In the genomic region with DNA sequence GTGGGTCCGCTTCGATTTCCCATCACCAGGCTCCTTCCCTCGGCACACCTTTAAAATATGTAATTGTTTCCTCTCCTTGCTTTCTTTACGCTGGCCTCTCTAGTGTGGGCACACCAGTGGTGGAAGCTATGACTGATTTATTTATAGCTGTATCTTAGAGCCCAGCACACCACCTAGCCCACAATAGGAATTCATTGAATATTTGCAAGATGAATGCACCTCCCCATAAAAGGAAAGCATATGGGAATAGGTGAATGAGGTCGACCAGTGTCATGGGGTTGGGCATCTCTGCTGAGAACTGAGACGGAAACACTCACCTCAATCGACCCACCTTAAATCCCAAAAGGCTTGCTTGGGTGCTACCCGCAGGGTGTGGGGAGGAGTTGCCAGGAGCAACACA, we compare ENCODE assay signal across 24 mouse cellular contexts.
DNase-seq lines count a peak whose midpoint lies in the region; ATAC-seq and TF ChIP-seq lines count a peak whose summit lies in the region.
"Had no signal": no experiment of that assay in that cellular context is flagged by ENCODE, and none has a peak within 500 bp of the region (broad histone marks: within the 10 kb centered on the region; RNA-seq: fewer than 3 reads in every experiment).

No protein-coding gene starts in this region.

- peak; percentile 10 for DNase-seq in heart, postnatal 0 days (ENCODE audit: low spot score)
- peak; percentile 1 for DNase-seq in R1 (ENCODE audit: low read depth, low spot score)
- no peak for DNase-seq in adrenal gland, adult 18-20 months (ENCODE audit: low spot score in 2 of 2)
- DNase-seq: adrenal gland, adult 8-10 months; adrenal gland, postnatal 14 days; adrenal gland, postnatal 36 days; B cell, adult 2 months; cerebellum, adult 11-12 months; cerebellum, adult 2 months; cerebellum, adult 9-10 months; cerebellum, postnatal 10 days; cerebellum, postnatal 25 days; forebrain, postnatal 0 days had no signal

- no peak for TF ChIP-seq CTCF in heart, postnatal 0 days (IDR thresholded peaks at IDR 0.05; ENCODE audit: low read depth)

- 63% methylated on average over 8 of the region's 8 CpGs for WGBS in heart, embryonic 14.5 days
- 71% methylated on average over 8 of the region's 8 CpGs for WGBS in heart, embryonic 12.5 days
- 53% methylated on average over 8 of the region's 8 CpGs for WGBS in heart, postnatal 0 days
- WGBS in heart, embryonic 11.5 days (ENCODE audit: insufficient replicate concordance), result 80% methylated on average over 8 of the region's 8 CpGs

- no peaks in the 10 kb centered on the region for H3K27me3 ChIP-seq in heart, embryonic 14.5 days (ENCODE audit: control insufficient read depth, insufficient read depth, low read length)
- H3K27me3 ChIP-seq in heart, embryonic 12.5 days (replicated peaks), result no peaks in the 10 kb centered on the region
- H3K27me3 ChIP-seq in heart, postnatal 0 days (ENCODE audit: control insufficient read depth, insufficient read depth, low read length), result no peaks in the 10 kb centered on the region
- H3K27me3 ChIP-seq in heart, embryonic 11.5 days (ENCODE audit: control insufficient read depth, insufficient read depth, low read length), result no peaks in the 10 kb centered on the region
- H3K27me3 ChIP-seq: CH12.LX; embryonic facial prominence, embryonic 12.5 days; forebrain, embryonic 13.5 days; forebrain, embryonic 15.5 days; Patski had no signal

- H3K4me1 ChIP-seq in heart, embryonic 14.5 days (ENCODE audit: control insufficient read depth in 2 of 2, insufficient read depth in 2 of 2, low read length in 2 of 2), result peaks cover 9 to 10% of the 10 kb centered on the region in 2 experiments; a peak in 3 of 4 replicates
- peaks cover 11% of the 10 kb centered on the region for H3K4me1 ChIP-seq in heart, embryonic 12.5 days (replicated peaks)
- H3K4me1 ChIP-seq in heart, postnatal 0 days (ENCODE audit: control insufficient read depth, insufficient read depth), result no peaks in the 10 kb centered on the region
- H3K4me1 ChIP-seq in heart, embryonic 11.5 days (ENCODE audit: control insufficient read depth, insufficient read depth, low read length), result no peaks in the 10 kb centered on the region
- H3K4me1 ChIP-seq: embryonic facial prominence, embryonic 10.5 days; embryonic facial prominence, embryonic 12.5 days; forebrain, embryonic 13.5 days; forebrain, embryonic 15.5 days had no signal

- 0 out of 2 replicates have a peak overlapping the region, but pooled peaks have one; percentile 5 for H3K4me2 ChIP-seq in heart, embryonic 14.5 days (ENCODE audit: low read length)
- H3K4me2 ChIP-seq in heart, embryonic 12.5 days, result no peak overlapping the region
- no peak overlapping the region for H3K4me2 ChIP-seq in heart, postnatal 0 days (ENCODE audit: low read depth, low read length)
- no peak overlapping the region for H3K4me2 ChIP-seq in heart, embryonic 11.5 days
- H3K4me2 ChIP-seq: embryonic facial prominence, embryonic 12.5 days; forebrain, embryonic 13.5 days; forebrain, embryonic 15.5 days had no signal

- no peak overlapping the region for H3K9ac ChIP-seq in heart, embryonic 14.5 days (ENCODE audit: low read length)
- no peak overlapping the region for H3K9ac ChIP-seq in heart, embryonic 12.5 days
- no peak overlapping the region for H3K9ac ChIP-seq in heart, postnatal 0 days (replicated peaks; ENCODE audit: low read depth, low read length)
- H3K9ac ChIP-seq in heart, embryonic 11.5 days (ENCODE audit: low read depth, low read length), result no peak overlapping the region
- H3K9ac ChIP-seq: embryonic facial prominence, embryonic 12.5 days; forebrain, embryonic 13.5 days; forebrain, embryonic 15.5 days; forebrain, postnatal 0 days had no signal

- H3K36me3 ChIP-seq in heart, embryonic 14.5 days (ENCODE audit: control insufficient read depth, insufficient read depth, low read length), result no peaks in the 10 kb centered on the region
- H3K36me3 ChIP-seq in heart, embryonic 12.5 days, result no peaks in the 10 kb centered on the region
- H3K36me3 ChIP-seq in heart, postnatal 0 days (replicated peaks; ENCODE audit: control insufficient read depth, insufficient read depth, low read length), result no peaks in the 10 kb centered on the region
- H3K36me3 ChIP-seq in heart, embryonic 11.5 days (ENCODE audit: control insufficient read depth, insufficient read depth, low read length), result no peaks in the 10 kb centered on the region
- H3K36me3 ChIP-seq: embryonic facial prominence, embryonic 10.5 days; embryonic facial prominence, embryonic 12.5 days; forebrain, embryonic 15.5 days; G1E had no signal

- H3K4me3 ChIP-seq in heart, embryonic 14.5 days (ENCODE audit: control insufficient read depth in 1 of 2, insufficient read depth in 1 of 2, low read depth in 1 of 2, low read length in 2 of 2), result no peak overlapping the region
- no peak overlapping the region for H3K4me3 ChIP-seq in heart, embryonic 12.5 days
- no peak overlapping the region for H3K4me3 ChIP-seq in heart, postnatal 0 days (ENCODE audit: low read depth, low read length)
- no peak overlapping the region for H3K4me3 ChIP-seq in heart, embryonic 11.5 days (ENCODE audit: low read depth, low read length)
- H3K4me3 ChIP-seq: embryonic facial prominence, embryonic 10.5 days; embryonic facial prominence, embryonic 12.5 days; forebrain, embryonic 13.5 days; forebrain, embryonic 15.5 days had no signal

- H3K27ac ChIP-seq in heart, embryonic 14.5 days (replicated peaks in 1 of 2; ENCODE audit: control insufficient read depth in 1 of 2, insufficient read depth in 1 of 2, low read depth in 2 of 2, low read length in 2 of 2), result no peak overlapping the region
- no peak overlapping the region for H3K27ac ChIP-seq in heart, embryonic 12.5 days (ENCODE audit: poor library complexity, severe bottlenecking)
- no peak overlapping the region for H3K27ac ChIP-seq in heart, postnatal 0 days (ENCODE audit: low read depth)
- H3K27ac ChIP-seq in heart, embryonic 11.5 days (ENCODE audit: low read depth, low read length), result no peak overlapping the region
- H3K27ac ChIP-seq: embryonic facial prominence, embryonic 10.5 days; embryonic facial prominence, embryonic 12.5 days; forebrain, embryonic 13.5 days; forebrain, embryonic 15.5 days had no signal

- no peaks in the 10 kb centered on the region for H3K9me3 ChIP-seq in heart, embryonic 14.5 days (ENCODE audit: control insufficient read depth, low read length)
- no peaks in the 10 kb centered on the region for H3K9me3 ChIP-seq in heart, embryonic 12.5 days (replicated peaks)
- no peaks in the 10 kb centered on the region for H3K9me3 ChIP-seq in heart, postnatal 0 days (replicated peaks; ENCODE audit: control insufficient read depth, low read length)
- H3K9me3 ChIP-seq in heart, embryonic 11.5 days (replicated peaks; ENCODE audit: control insufficient read depth, low read length), result no peaks in the 10 kb centered on the region
- H3K9me3 ChIP-seq: embryonic facial prominence, embryonic 10.5 days; embryonic facial prominence, embryonic 12.5 days; forebrain, embryonic 13.5 days; forebrain, embryonic 15.5 days had no signal

- ATAC-seq in heart, embryonic 14.5 days (ENCODE audit: insufficient number of reproducible peaks, insufficient read depth, low FRiP score, low read depth), result no peak
- no peak for ATAC-seq in heart, embryonic 12.5 days (ENCODE audit: insufficient number of reproducible peaks, low FRiP score)
- ATAC-seq in heart, postnatal 0 days (ENCODE audit: insufficient read depth, low read depth), result peak; percentile 76
- no peak for ATAC-seq in heart, embryonic 11.5 days (replicated peaks; ENCODE audit: insufficient number of reproducible peaks, low FRiP score, low TSS enrichment)
- ATAC-seq: CD4-positive, CD25-positive, alpha-beta regulatory T cell, adult 4 months; forebrain, embryonic 13.5 days; forebrain, embryonic 15.5 days; forebrain, postnatal 0 days; Patski had no signal

- no peak for TF ChIP-seq EP300 in heart, postnatal 0 days (IDR thresholded peaks at IDR 0.05; ENCODE audit: low read depth)

Comparison
In these comparisons a context has a peak if more than half of its experiments do, and no peak if none do; other contexts are left out.
1. DNase-seq: peak in heart, postnatal 0 days (single experiment) and R1 (single experiment); none in adrenal gland, adult 18-20 months (0 of 2).